Mouse (Mus musculus) gastrocnemius, postnatal 14 days (tissue): ENCODE measurements around the gene Samd4b. TPM values are rescaled to one million over a fixed set of nuclear protein-coding genes. Genes with fewer than 3 reads are reported as not detected.

Experiments
- DNase-seq: peaks from one replicate; pipeline ENCODE4 v3.0.0; 2021; ENCODE audit warnings: mixed read lengths
- intact Hi-C: fragments of 180-260 bp; cut with DNase I; formaldehyde crosslinking; loops from one replicate; pipeline ENCODE4 v1.15.1; 2025; ENCODE audit warnings: low total_unique reads
- total RNA-seq, 2 experiments: library from RNA; stranded (reverse); gene quantifications; 2 replicates each; pipeline ENCODE4 v1.2.3; 2021

Samd4b gene
- total RNA-seq, 2 experiments from 2014 or later, result 15.7 to 18.5 TPM

- intact Hi-C loops, result no loop called here
- peak; percentile 81 for DNase-seq
Observed at GRCm38 (mm10) chr7:28436932-28437570, 160.9 kb downstream of the Samd4b start, which contains the start of gene Gmfg. Gmfg (plus strand) TSS chr7:28437447.

- intact Hi-C loops, result no loop called here
Observed at GRCm38 (mm10) chr7:28436271-28436904, 161.6 kb downstream of the Samd4b start.

GRCm38 (mm10) chr7:28435660-28436259 lies 162.2 kb downstream of the Samd4b start:
- intact Hi-C loops, result no loop called here
- peak; percentile 32 for DNase-seq

More at GRCm38 (mm10) chr7:28436271-28436904, 161.6 kb downstream of the Samd4b start:
- DNase-seq, result peak; percentile 100

GRCm38 (mm10) chr7:28432252-28432651 lies 165.7 kb downstream of the Samd4b start:
- DNase-seq, result no peak

DNA sequence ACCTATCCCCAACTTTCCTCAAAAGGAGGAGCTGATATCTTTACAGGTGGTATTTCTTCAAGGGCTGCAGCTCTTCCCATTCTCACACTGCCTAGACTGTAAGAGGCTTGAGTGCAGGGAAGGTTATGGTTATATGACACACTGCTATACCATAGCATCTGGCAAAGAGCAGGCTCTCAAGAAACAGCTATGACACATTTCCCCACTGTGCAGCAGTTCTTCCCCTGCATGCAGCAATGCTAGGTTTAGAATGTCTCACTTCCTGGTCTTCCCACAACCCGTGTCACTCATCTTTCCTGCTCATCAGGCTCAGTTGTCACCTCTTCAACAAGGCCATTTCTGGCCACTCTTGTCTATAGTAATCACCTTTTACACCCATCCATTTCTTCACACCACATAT lies 167.4 kb downstream of the Samd4b start:
- no peak for DNase-seq
- intact Hi-C loops, result no loop called here

More at GRCm38 (mm10) chr7:28432252-28432651, 165.7 kb downstream of the Samd4b start:
- intact Hi-C loops, result no loop called here

DNA sequence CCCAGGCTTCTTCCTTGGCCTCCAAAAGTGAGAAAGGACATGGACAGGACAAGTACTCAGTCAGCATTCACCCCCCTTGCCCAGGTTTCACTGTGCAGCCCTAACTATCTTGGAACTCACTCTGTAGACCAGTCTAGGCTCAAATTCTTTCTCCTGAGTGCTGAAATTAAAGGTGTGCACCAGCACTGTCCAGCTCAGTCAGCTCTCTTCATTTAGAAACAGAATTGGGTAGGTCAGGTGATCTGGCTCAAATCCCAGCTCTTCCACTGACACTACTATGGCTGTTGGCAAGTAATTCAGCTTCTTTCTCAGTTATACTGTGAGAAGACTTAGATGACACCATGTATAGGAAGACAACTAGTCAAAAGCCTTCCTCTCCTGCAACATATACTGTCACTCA lies 170.2 kb downstream of the Samd4b start:
- intact Hi-C loops, result no loop called here
- no peak for DNase-seq

GRCm38 (mm10) chr7:28423018-28423417 lies 174.9 kb downstream of the Samd4b start:
- intact Hi-C loops, result no loop called here
- no peak for DNase-seq

GRCm38 (mm10) chr7:28419416-28419815 lies 178.5 kb downstream of the Samd4b start:
- DNase-seq, result no peak
- intact Hi-C loops, result no loop called here

- DNase-seq, result peak; percentile 78
- intact Hi-C loops, result no loop called here
Observed at GRCm38 (mm10) chr7:28418096-28418670, 179.8 kb downstream of the Samd4b start.

- intact Hi-C loops, result no loop called here
- no peak for DNase-seq
Observed at GRCm38 (mm10) chr7:28417368-28417767, 180.6 kb downstream of the Samd4b start.

DNA sequence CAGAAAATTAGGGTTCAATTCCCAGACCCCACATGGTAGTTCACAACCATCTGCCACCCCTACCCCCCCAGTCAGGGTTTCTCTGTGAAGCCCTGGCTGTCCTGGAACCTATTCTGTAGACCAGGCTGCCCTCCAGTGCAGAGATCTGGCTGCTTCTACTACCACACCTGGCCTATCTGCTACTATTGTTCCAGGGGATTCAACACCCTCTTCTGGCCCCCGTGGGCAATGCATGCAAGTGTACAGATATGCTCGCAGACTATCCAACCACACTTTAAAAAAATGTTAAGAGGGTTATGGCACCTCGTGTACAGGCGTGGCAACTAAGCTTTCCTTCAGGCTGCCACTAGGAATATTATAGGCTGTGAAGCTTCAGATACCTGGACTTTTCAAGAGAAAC lies 185.1 kb downstream of the Samd4b start:
- no peak for DNase-seq
- intact Hi-C loops, result no loop called here

- DNase-seq, result peak; percentile 81
- intact Hi-C loops, result no loop called here
Observed at GRCm38 (mm10) chr7:28410841-28411475, 187.0 kb downstream of the Samd4b start.

- intact Hi-C loops, result no loop called here
Observed at GRCm38 (mm10) chr7:28401942-28402341, 196.0 kb downstream of the Samd4b start.

GRCm38 (mm10) chr7:28401030-28401429 lies 196.9 kb downstream of the Samd4b start:
- DNase-seq, result no peak
- intact Hi-C loops, result no loop called here

More at GRCm38 (mm10) chr7:28401942-28402341, 196.0 kb downstream of the Samd4b start:
- no peak for DNase-seq

- no peak for DNase-seq
- intact Hi-C loops, result no loop called here
Observed at GRCm38 (mm10) chr7:28398696-28399340, 199.1 kb downstream of the Samd4b start.

DNA sequence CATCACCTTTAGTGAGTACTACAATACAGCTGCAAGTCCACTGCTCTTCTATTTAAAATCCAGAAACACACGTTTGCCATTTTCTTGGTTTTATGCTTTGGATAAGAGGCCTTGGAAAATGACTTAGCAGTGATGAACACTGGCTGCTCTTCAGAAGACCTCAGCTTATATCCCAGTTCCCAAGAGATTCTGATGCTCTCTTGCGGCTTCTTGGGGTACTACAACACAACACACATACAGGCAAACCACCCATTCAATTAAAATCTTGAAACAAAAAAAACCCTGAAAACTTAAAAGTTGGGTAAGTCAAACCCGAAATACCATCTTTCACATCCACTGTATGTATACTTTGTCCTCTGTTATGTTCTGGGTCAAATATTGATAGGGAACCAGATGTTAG lies 199.9 kb downstream of the Samd4b start:
- no peak for DNase-seq
- intact Hi-C loops, result no loop called here

DNA sequence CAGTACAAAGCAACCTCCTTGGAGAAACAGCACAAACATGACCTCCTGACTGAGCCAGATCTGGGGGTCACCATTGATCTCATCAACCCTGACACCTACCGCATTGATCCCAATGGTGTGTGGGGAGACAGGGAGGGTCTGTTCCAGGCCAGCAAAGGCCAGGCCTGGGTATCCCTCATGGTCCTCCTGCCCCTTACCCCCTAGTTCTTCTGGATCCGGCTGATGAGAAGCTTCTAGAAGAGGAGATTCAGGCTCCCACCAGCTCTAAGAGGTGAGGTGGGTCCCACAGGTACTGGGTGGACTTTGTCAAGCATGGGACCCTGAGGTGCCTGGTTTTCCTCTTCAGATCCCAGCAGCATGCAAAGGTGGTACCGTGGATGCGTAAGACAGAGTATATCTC lies 202.5 kb downstream of the Samd4b start:
- no peak for DNase-seq
- intact Hi-C loops, result no loop called here

DNA sequence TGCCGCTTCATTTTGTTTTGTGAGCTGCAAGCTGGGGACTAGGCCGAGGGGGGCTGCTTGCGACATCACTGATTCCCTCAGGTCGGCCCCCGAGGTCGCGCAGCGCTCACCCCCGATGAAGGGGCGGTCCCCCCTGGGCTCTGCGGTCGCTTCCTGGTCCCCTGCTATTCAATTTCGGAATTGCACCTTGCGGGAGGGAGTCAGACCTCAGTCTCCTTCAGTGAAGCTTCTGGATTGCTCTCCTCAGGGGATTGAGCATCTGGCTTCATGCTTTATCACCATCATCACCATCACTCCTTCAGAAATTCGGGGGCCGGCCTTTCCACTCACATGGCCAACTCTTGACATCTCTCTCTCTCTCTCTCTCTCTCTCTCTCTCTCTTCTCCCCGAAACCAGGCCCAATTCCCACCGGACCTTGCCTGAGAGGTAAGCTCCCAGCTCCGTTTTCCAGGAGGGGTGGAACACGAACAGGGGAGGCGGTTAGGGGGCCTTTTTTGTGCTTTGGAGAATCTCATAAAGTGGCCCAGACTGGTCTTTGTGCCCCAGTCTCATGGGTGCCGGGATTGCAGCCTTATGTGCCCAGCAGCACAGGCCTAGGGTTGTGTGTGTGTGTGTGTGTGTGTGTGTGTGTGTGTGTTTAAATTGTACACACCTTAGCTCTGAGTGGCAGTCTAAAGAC lies 204.5 kb downstream of the Samd4b start:
- no peak for DNase-seq
- intact Hi-C loops, result no loop called here
